Mouse (Mus musculus): ENCODE measurements around the gene Ttc39b. TPM values are rescaled to one million over a fixed set of nuclear protein-coding genes. Genes with fewer than 3 reads are reported as not detected.

The Ttc39b gene
- total and polyA plus RNA-seq, 3 experiments = 0.49 TPM; not detected in 2

- Histone ChIP-seq H3K27me3 (ENCODE audit: insufficient read depth, low read length) (no peaks in the 10 kb centered on the region), H3K9me3 (replicated peaks) (peaks cover 8% of the 10 kb centered on the region), H3K36me3 (replicated peaks) (no peaks in the 10 kb centered on the region), H3K4me1 (ENCODE audit: insufficient read depth, low read depth, low read length) (no peaks in the 10 kb centered on the region), H3K4me3 (ENCODE audit: low read depth, low read length) (no peak overlapping the region)
- DNase-seq (ENCODE audit: low spot score) (no peak), ATAC-seq (ENCODE audit: extremely low read depth, insufficient number of reproducible peaks, low FRiP score, poor library complexity, severe bottlenecking) (no peak)
- TF ChIP-seq POLR2AphosphoS5 (IDR thresholded peaks at IDR 0.05; ENCODE audit: insufficient replicate concordance, low read depth, low read length) (no peak), CTCF (IDR thresholded peaks at IDR 0.05; ENCODE audit: low read depth, low read length) (no peak), GATA1 (IDR thresholded peaks at IDR 0.05; ENCODE audit: borderline replicate concordance, low read length) (no peak), TAL1 (conservative IDR thresholded peaks at IDR 0.05; ENCODE audit: low read depth, low read length) (no peak), GATA2 (IDR thresholded peaks at IDR 0.05; ENCODE audit: borderline replicate concordance, low read depth, low read length) (no peak)
These were observed 26.7 kb upstream of the Ttc39b start for GRCm38 (mm10) chr4:83350719-83351118.

DNA sequence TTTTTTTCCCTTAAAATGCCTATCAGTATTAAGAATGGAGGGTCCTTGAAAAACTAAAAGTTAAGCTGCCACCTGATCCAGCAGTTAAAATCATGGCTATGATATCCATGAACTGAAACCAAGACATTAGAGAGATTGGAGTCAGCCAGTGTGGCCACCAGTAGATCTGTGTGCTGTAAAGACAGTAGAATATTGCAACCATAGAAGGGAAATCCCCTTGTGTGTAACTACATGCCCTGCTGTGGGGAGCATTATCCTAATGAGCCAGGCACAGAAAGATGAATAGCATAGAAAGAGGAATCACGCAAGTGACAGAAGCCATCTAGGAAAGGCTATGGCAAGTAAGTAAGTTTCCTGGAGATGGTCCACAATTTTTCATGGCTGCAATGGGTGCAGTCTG is 24.9 kb upstream of the Ttc39b start:
- H3K27me3 ChIP-seq (ENCODE audit: insufficient read depth, low read length) = no peaks in the 10 kb centered on the region
- ATAC-seq (ENCODE audit: extremely low read depth, insufficient number of reproducible peaks, low FRiP score, poor library complexity, severe bottlenecking) (no peak), DNase-seq (ENCODE audit: low spot score) (no peak)
- H3K4me1 ChIP-seq (ENCODE audit: insufficient read depth, low read depth, low read length) = no peaks in the 10 kb centered on the region
- peaks cover 9% of the 10 kb centered on the region for H3K9me3 ChIP-seq (replicated peaks)
- H3K4me3 ChIP-seq (ENCODE audit: low read depth, low read length) = no peak overlapping the region
- H3K36me3 ChIP-seq (replicated peaks) = no peaks in the 10 kb centered on the region
- TF ChIP-seq CTCF (IDR thresholded peaks at IDR 0.05; ENCODE audit: low read depth, low read length) (no peak), GATA2 (IDR thresholded peaks at IDR 0.05; ENCODE audit: borderline replicate concordance, low read depth, low read length) (no peak), TAL1 (conservative IDR thresholded peaks at IDR 0.05; ENCODE audit: low read depth, low read length) (no peak), GATA1 (IDR thresholded peaks at IDR 0.05; ENCODE audit: borderline replicate concordance, low read length) (no peak), POLR2AphosphoS5 (IDR thresholded peaks at IDR 0.05; ENCODE audit: insufficient replicate concordance, low read depth, low read length) (no peak)

DNA sequence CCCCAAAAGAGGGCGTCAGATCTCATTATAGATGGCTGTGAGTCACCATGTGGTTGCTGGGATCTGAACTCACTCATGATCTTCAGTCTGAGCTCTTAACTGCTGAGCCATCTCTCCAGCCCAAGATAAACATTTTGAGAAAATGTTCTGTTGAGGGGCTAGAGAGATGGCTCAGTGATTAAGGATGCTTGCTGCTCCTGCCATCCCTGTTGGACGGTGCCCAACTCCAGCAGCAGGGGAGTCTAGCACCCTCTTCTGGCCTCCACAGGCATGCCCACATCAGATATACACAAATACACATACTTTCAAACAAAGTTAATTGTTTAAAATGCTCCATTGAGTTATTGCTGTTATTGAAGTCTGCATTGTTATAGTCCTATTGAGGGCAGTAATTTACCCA is 19.8 kb upstream of the Ttc39b start:
- TF ChIP-seq POLR2AphosphoS5 (IDR thresholded peaks at IDR 0.05; ENCODE audit: insufficient replicate concordance, low read depth, low read length) (no peak), CTCF (IDR thresholded peaks at IDR 0.05; ENCODE audit: low read depth, low read length) (no peak)
- Histone ChIP-seq H3K4me1 (ENCODE audit: insufficient read depth, low read depth, low read length) (no peaks in the 10 kb centered on the region), H3K9me3 (replicated peaks) (peaks cover 10% of the 10 kb centered on the region), H3K4me3 (ENCODE audit: low read depth, low read length) (no peak overlapping the region), H3K36me3 (replicated peaks) (no peaks in the 10 kb centered on the region), H3K27me3 (ENCODE audit: insufficient read depth, low read length) (no peaks in the 10 kb centered on the region)
- DNase-seq (ENCODE audit: low spot score) = no peak
- no peak for ATAC-seq (ENCODE audit: extremely low read depth, insufficient number of reproducible peaks, low FRiP score, poor library complexity, severe bottlenecking)

DNA sequence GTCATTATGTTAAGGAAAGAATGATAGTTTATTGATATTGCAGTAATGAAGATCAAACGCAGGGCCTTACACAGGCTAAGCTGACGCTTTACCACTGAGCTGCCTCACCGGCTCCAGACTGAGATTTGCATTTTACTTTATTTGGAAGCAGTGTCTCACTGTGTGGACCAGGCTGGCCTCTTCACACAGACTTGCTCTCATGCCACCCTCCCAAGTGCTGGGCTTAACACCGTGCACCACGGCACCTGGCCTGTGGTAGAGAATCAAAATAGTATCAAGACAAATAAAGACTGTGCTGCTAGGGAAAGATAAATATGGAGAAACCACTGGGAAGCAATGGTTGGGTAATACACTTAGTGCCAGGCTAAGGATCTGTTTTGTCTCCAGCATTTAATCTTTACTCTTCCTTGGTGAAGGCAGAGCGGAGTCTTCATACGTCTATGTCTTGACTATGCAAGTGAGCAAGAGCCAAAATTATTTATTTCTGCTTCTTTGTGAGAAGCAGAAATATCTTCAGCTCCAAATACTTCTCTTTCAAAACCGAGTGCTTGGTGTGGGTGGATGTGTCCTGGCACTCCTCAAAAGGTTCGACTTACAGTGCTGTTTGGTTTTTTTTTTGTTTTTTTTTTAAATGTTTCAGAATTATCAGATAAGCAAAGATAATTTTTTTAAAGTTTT is 19.2 kb upstream of the Ttc39b start:
- H3K9me3 ChIP-seq (replicated peaks) = peaks cover 10% of the 10 kb centered on the region
- DNase-seq (ENCODE audit: low spot score) (no peak), ATAC-seq (ENCODE audit: extremely low read depth, insufficient number of reproducible peaks, low FRiP score, poor library complexity, severe bottlenecking) (no peak)
- H3K4me3 ChIP-seq (ENCODE audit: low read depth, low read length) = no peak overlapping the region
- H3K27me3 ChIP-seq (ENCODE audit: insufficient read depth, low read length) = no peaks in the 10 kb centered on the region
- no peaks in the 10 kb centered on the region for H3K4me1 ChIP-seq (ENCODE audit: insufficient read depth, low read depth, low read length)
- H3K36me3 ChIP-seq (replicated peaks) = no peaks in the 10 kb centered on the region
- no peak for TF ChIP-seq GATA2 (IDR thresholded peaks at IDR 0.05; ENCODE audit: borderline replicate concordance, low read depth, low read length)
- no peak for TF ChIP-seq POLR2AphosphoS5 (IDR thresholded peaks at IDR 0.05; ENCODE audit: insufficient replicate concordance, low read depth, low read length)
- no peak for TF ChIP-seq TAL1 (conservative IDR thresholded peaks at IDR 0.05; ENCODE audit: low read depth, low read length)
- TF ChIP-seq GATA1 (IDR thresholded peaks at IDR 0.05; ENCODE audit: borderline replicate concordance, low read length) = no peak
- TF ChIP-seq CTCF (IDR thresholded peaks at IDR 0.05; ENCODE audit: low read depth, low read length) = no peak

GRCm38 (mm10) chr4:83342268-83342970 is 18.4 kb upstream of the Ttc39b start:
- H3K9me3 ChIP-seq (replicated peaks) = peaks cover 10% of the 10 kb centered on the region
- no peaks in the 10 kb centered on the region for H3K36me3 ChIP-seq (replicated peaks)
- ATAC-seq (ENCODE audit: extremely low read depth, insufficient number of reproducible peaks, low FRiP score, poor library complexity, severe bottlenecking) (no peak), DNase-seq (ENCODE audit: low spot score) (no peak)
- no peak for TF ChIP-seq TAL1 (conservative IDR thresholded peaks at IDR 0.05; ENCODE audit: low read depth, low read length)
- TF ChIP-seq GATA1 (IDR thresholded peaks at IDR 0.05; ENCODE audit: borderline replicate concordance, low read length) = no peak
- no peak for TF ChIP-seq POLR2AphosphoS5 (IDR thresholded peaks at IDR 0.05; ENCODE audit: insufficient replicate concordance, low read depth, low read length)
- no peak for TF ChIP-seq CTCF (IDR thresholded peaks at IDR 0.05; ENCODE audit: low read depth, low read length)
- no peak for TF ChIP-seq GATA2 (IDR thresholded peaks at IDR 0.05; ENCODE audit: borderline replicate concordance, low read depth, low read length)
- H3K4me3 ChIP-seq (ENCODE audit: low read depth, low read length) = no peak overlapping the region
- H3K4me1 ChIP-seq (ENCODE audit: insufficient read depth, low read depth, low read length) = no peaks in the 10 kb centered on the region
- no peaks in the 10 kb centered on the region for H3K27me3 ChIP-seq (ENCODE audit: insufficient read depth, low read length)

DNA sequence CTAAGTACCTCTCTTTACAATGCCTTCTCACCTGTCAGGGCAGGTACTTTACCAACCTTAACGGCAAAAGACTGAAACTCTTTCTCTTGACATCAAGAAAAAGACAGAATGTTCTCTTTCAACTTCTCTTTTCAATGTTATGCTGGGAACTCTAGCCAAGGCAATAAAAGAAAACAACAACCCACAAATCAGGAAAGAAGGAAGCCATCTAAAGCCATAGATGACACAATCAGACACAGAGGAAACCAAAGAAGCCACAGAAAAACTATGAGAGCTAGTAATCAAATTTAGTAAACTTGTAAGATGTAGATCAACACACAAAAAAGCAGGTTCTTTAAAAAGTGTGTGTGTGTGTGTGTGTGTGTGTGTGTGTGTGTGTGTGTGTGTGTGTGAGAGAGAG is 15.3 kb upstream of the Ttc39b start:
- no peaks in the 10 kb centered on the region for H3K27me3 ChIP-seq (ENCODE audit: insufficient read depth, low read length)
- no peak for ATAC-seq (ENCODE audit: extremely low read depth, insufficient number of reproducible peaks, low FRiP score, poor library complexity, severe bottlenecking)
- H3K4me1 ChIP-seq (ENCODE audit: insufficient read depth, low read depth, low read length) = no peaks in the 10 kb centered on the region
- no peaks in the 10 kb centered on the region for H3K36me3 ChIP-seq (replicated peaks)
- H3K4me3 ChIP-seq (ENCODE audit: low read depth, low read length) = no peak overlapping the region
- no peak for DNase-seq (ENCODE audit: low spot score)
- TF ChIP-seq TAL1 (conservative IDR thresholded peaks at IDR 0.05; ENCODE audit: low read depth, low read length) = no peak
- no peak for TF ChIP-seq POLR2AphosphoS5 (IDR thresholded peaks at IDR 0.05; ENCODE audit: insufficient replicate concordance, low read depth, low read length)
- no peak for TF ChIP-seq CTCF (IDR thresholded peaks at IDR 0.05; ENCODE audit: low read depth, low read length)
- TF ChIP-seq GATA2 (IDR thresholded peaks at IDR 0.05; ENCODE audit: borderline replicate concordance, low read depth, low read length) = no peak
- no peak for TF ChIP-seq GATA1 (IDR thresholded peaks at IDR 0.05; ENCODE audit: borderline replicate concordance, low read length)
- H3K9me3 ChIP-seq (replicated peaks) = peaks cover 8% of the 10 kb centered on the region

Data from G1E (cell line).